Mouse (Mus musculus): Measurements from ENCODE around the gene Cd2.

- TF ChIP-seq POLR2A (IDR thresholded peaks at IDR 0.05; ENCODE audit: borderline replicate concordance, low read depth, low read length) = no peak
- no peak for TF ChIP-seq CTCF (IDR thresholded peaks at IDR 0.05; ENCODE audit: low read depth, low read length)
These were observed 25.7 kb upstream of the Cd2 start for GRCm38 (mm10) chr3:101313266-101314051.
